Mouse (Mus musculus) layer of hippocampus, postnatal 14 days (tissue): ENCODE measurements around the gene Zfp462. TPM values are rescaled to one million over a fixed set of nuclear protein-coding genes. Genes with fewer than 3 reads are reported as not detected.
"Not testable (repeated sequence)": the region's sequence is repeated elsewhere in the genome, so short reads cannot be mapped to it uniquely, and the experiment has no call there.

Experiments used
- DNase-seq, 2 experiments: peaks; one replicate each; pipeline ENCODE4 v3.0.0; 2021 to 2022; ENCODE audit warnings: low spot score in 2 of 2, mixed read lengths in 1 of 2
- total RNA-seq, 2 experiments: library from RNA; stranded (reverse); gene quantifications; 2 replicates each; pipeline ENCODE4 v1.2.3; 2021

Zfp462 gene
- total RNA-seq, 2 experiments from 2014 or later, result 56.0 to 57.6 TPM

DNA sequence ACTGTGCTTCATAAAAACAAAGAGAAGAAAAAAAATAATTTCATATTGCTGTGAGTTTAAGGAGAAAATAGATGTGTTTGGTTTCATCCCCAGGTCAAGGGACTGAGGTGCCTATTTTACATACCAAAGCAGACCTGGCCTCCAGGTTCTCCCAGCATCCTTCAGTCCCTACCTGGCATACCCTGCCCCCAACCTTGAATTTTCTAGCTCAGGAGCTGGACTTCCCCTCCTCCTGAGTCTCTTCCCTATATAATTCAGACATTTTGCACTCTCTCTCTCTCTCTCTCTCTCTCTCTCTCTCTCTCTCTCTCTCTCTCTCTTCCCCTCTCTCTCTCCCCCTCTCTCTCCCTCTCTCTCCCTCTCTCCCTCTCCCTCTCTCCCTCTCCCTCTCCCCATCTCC is 48.2 kb downstream of the Zfp462 start:
- not testable (repeated sequence) for DNase-seq

DNA sequence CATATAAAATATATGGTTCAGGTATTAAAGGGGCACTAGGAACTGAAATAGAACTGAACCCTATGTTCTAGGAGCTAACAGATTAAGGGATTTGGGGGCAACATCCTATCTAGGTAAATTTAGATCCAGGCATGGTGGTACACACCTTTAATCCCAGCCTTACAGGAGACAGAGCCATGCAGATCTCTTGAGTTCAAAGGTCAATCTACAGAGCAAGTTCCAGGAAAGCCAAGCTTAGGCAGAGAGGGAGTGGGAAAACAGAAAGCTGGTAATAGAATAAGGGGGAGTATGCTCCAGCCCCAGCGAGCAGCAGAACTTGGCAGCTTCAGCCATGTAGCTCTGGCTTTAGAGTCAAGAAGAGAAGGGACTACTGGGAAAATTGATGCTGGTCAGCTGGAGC is 50.4 kb downstream of the Zfp462 start:
- no peak for DNase-seq

DNA sequence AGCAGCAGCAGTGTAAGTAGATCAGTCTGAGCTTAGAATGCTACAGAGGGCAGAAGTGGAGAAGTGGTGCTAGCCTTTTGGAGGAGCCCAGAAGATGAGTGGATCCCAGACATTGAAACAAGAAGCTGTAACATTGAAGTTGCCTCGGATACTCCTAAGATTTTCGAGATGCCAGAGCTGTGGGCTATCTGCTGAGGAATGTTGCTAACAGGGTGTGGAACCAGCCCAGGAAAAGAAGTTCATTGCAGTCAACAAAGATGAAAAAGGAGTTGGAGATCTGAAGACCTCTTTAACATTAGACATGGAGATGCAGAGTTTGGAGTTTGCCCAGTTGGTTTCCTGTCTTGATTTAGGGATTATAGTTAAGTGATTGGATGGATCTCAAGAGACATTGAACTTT is 51.2 kb downstream of the Zfp462 start:
- no peak for DNase-seq

DNA sequence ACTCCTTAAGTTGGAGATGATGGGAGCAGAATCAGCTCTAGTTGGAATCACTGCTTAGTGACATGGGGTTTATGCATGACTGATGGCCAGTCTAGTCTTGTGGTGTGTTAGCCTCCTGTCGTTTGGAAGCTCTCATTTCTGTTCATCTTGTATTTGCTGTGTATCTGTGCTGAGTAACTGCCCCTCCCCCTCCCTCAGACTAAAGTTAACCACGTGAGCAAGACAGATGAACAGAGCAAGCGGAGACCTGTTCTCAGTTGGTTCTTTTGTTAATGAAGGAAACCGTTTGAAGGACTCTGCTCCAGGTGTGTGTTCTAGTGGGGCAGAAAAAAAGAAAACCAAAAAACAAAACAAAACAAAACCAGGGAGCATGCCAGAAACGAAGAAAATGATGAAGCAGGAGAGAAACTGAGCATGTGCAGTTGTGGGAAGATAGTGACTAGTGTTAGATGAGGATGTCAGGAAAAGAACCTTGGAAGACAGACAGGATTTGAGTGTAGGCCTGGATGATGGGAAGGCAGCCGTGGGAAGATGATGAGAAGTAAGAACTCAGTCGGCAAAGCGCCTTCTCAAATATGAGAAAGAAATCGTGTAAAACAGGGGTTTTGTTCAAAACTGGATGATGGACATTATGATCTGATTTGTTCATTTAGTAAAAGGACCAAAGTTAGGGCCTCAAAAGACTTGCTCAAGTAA is 53.4 kb downstream of the Zfp462 start:
- DNase-seq, result no peak

DNA sequence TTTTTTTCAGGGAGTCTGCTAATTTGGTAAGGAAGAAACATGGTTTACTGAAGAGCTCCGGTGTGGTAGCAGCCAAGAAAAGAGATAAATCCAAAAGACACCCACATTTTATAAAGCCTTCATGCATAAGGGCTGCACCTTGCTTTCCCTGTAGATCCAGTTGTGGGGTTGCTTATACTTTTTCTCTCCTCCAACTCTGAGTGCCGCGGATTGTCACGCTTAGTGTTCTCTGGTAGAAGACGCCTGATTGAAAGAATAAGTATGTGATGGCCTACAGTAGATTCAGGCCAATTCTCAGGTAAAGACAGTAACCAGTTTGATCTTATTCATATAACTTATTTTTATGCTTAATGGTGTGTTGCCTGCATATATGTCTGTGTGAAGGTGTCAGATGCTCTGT is 54.7 kb downstream of the Zfp462 start:
- no peak for DNase-seq

DNA sequence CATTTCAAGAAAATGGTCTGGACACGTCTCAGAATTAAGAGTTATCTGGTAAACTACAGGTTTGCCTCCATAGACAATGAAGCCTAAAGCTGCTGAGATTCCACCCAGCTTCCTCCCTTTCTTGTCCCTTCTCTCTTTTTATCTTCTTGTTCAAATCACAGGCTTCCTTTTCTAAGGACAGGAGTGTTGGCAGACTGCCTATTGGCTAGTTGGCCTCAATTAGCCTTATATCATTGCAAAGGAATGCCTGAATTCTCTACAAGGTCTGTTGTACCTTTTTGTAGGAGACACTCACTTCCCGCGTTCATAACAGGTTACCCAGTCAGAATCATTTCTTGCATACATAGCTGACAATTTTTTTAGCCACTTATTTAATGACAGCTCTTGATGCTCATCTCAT is 56.5 kb downstream of the Zfp462 start:
- no peak for DNase-seq

DNA sequence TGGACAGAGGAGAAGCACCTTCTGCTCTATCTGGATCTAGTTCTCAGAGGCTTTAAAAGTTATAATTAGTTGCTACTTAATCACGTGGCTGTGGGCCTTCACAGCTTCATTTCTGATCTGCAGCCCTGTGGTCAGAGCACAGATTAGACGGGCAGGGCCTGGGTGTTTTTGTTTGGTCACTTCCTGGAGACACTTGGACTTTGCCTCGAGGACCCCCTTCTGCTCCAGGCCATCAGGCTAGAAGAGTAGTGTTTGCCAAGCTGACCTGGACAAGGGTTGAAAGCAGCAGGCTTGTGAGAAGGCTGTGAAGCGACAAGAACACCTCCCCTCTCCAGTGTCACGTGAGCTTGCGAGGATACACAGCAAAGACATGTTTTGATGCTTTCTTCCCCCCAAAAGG is 58.3 kb downstream of the Zfp462 start:
- no peak for DNase-seq

DNA sequence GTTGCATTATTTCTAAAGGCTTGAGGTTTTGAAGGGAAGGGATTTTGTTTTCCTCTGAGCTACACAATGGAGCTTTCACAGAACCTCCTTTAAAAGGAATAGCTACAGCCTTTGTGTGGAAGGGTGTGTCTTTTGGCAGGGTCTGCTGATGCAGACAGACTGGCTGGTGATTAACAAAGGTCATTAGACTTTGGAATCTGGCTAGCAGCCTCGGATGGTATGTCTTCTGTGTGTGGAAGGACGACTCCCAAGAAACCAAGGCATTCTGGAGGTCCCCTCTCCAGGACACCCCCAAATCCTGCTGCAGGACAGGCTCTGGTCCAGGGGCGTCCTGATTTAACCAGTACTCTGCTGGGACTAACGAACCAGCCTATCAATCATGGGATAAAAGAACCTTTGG is 60.2 kb downstream of the Zfp462 start:
- no peak for DNase-seq

DNA sequence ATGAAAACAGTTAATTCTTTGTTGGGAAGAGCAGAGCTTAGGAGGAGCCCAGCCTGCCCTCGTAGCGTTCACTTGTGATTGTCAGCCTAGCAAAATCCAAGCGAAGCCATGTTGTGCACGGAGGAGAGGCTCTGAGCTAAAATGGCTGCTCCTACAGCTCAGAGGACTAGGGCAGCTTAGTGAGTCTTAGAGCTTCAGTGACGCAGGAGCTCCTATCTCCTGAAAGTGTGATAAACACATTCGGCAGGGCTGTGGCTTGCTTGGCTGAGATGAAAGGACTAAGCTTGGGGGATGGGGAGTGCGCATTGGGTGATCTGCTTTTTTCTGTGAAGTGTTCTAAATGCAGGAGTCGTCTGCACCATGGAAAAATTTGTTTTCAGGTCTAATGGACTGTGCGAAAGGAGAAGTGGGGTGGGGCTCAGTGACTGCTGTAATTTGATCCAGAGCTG is 60.7 kb downstream of the Zfp462 start:
- DNase-seq, result peak; percentile 42 to 49

DNA sequence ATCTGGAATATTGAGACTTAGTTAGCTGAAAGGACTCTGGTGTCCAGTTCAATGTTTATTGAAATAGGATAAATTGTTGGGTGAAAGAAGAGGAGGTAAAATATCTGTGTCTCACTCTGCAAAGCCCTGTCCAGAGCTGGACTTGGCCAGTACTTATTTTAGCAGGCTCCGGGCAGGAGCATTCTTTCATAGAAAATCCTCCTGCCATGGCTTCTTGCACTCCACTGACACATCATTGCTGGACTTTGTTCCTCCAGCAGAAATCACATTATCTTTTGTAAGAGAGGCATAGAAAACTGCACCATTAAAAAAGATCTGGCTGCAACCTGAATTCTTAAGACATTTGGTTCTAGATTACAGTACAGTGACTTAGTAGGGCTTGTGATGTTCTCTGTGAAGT is 61.2 kb downstream of the Zfp462 start:
- no peak for DNase-seq

DNA sequence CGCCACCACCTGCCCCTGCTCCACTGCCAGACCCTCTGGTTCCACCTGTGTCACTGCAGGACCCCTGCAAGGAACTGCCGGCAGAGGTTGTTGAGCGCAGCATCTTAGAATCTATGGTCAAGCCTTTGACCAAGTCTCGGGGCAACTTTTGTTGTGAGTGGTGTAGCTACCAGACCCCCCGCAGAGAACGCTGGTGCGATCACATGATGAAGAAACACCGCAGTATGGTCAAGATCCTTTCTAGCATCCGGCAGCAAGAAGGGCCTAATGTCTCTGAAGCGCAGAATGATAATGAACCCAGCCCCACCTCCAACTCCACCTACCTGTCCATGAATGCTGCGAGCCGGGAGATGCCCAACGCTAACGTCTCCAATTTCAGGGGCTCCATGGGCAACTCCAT is 63.8 kb downstream of the Zfp462 start:
- DNase-seq, result no peak

DNA sequence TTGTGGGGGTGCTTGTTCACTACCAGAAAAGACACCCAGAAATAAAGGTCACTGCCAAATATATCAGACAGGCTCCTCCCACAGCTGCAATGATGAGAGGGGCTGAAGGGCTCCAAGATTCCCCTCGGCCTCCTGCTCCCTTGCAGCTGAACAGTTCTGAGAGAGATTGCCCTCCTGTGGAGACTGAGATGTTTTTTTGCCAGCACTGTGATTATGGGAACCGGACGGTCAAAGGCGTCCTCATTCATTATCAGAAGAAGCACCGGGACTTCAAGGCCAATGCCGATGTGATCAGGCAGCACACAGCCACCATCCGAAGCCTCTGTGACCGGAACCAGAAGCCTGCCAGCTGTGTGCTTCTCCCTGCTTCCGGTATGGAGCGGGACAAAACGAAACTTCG is 66.5 kb downstream of the Zfp462 start:
- no peak for DNase-seq

DNA sequence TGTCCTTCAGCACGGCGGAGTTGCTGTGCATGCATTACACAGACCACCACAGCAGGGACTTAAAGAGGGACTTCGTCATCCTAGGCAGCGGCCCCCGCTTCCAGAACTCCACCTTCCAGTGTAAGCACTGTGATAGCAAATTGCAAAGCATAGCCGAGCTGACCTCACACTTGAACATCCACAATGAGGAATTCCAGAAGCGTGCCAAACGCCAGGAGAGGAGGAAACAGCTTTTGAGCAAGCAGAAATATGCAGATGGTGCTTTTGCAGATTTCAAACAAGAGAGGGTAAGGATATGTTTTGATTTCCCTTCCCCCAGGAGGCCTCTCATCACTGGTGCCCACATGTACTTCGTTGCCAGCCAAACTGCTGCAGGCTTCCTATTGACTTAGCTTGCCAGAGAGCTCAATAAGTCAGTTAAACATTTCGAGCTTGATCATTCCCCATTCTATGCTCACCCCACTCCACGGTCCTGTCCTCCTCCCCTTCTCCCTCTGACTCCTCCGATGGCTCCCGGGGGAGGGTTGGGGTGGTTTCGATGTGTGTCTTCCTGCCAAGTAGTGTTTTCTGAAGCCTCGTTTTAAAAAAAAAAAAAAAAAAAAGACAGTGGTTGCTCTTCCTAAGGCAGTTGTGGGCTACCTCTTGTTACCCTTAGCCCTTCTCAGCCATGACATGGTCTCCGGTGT is 68.9 kb downstream of the Zfp462 start:
- DNase-seq, result peak; percentile 46 to 64

DNA sequence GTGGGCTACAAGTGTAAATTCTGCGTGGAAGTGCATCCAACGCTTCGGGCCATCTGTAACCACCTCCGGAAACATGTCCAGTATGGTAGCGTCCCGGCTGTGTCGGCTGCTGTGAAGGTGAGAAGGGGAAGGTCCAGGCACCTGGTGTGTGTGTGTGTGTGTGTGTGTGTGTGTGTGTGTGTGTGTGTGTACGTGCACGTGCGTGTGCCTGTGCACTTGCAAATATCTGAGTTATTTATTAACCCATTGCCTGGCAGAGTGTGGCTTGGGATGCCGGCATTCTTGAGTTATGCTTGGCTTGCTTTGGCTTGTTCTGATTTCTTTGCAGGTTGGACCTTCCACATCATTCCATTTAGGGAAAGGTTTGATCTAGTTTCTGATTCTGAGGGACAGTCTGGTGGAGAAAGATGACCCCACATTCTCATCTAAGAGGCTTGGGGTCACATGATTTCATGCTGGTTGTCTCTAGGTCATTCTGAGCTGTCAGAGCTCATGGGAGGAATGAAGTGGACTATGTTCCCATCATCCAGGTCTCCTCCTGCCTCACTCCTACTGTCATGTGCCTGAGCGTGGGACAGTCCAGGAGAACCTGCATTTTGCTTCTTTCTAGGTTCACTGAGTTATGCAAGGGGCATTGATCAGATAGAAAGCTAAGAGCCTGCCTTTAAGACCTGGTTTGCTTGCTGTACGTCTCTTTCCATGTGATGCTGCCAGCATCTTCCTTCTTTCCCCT is 70.0 kb downstream of the Zfp462 start:
- DNase-seq, result no peak

DNA sequence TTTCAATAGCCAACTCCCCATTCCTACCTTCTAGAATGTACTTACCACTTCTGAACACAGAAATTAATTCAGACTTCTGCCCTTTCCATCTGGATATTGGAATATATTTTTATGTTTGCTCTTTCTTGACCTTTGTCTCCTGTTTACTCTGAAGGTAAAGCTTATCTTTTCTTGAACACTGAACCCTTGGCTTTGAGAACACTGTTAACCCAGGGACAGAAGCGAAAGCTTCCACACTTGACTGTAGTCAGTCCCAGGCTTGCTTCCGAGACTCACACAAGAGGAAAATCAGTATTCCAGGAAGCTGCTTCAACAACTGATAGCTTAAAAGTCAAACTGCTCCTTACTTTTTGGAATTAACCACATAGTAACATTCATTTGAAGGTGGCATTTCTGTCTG is 70.7 kb downstream of the Zfp462 start:
- no peak for DNase-seq

DNA sequence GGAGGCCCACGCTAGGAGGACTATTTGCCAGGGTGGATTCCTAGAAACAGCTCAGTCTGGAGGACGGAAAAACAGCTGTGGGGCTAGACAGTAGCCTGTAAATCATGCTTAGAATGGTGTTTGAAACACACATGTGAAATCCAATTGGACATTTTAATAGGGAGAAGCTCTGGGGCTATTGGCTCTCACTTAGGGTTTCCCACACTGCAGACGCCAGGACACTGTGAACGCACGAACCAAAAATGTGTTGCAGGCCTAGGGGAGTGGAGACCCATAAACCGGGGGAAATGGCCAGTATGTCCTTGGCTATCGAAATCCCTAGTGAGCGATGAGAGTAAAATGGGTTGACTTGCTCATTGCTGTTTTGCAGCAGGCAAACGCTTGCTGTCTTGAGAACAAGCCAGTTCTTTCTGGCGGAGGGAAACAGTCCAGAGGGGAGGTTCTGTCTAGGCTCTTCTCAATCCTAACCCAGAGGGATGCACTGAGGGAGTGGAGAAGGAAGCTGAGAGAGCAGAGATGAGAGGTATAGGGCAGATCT is 81.3 kb downstream of the Zfp462 start:
- DNase-seq, result no peak

DNA sequence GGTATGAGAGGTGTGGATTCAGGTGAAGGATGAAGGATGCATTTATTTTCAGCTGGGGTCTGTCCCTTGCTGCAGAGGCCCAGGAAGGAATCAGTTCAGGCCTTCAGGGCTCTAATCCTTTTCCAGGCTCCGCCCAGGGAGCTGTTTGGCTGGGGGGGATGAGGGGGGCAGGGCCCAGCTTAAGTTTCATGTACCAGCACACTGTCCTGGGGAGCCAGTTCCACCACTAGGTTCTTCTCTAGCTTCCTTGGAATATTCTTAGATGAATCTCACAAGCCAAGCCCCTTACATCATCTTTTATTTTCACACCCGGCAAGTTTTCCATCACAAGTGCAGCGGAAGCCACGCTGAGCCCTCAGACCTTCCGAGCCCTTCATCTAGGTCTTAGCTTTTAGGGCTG is 85.6 kb downstream of the Zfp462 start:
- no peak for DNase-seq

DNA sequence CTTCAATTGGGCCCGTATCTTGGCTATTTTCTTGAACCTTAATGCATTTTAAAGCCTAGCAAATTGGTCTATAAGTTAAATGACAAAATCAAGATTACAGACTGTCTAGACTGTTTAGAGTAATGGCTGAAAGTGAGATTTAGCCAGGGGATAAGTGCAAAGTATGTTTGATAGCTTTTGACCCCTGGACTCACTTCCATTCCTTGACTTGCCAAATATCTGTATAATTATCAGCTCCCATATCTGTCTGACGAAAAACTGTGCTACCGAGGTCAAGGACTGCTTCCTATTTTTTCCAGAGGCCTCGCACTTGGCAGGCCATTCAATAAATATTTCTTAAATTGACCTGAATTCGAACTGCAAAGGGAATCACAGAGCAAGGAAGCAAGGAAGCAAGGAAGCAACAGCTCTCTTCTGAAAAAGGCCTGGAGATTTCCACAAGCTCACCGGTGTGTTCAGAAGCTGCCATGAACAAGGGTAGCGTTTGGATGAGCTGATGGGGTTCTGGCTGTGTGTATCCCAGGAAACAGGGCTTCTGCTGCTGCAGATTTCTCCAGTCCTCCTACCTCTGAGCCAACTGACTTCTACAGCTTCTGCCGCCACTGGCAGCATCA is 87.6 kb downstream of the Zfp462 start:
- DNase-seq, result no peak

DNA sequence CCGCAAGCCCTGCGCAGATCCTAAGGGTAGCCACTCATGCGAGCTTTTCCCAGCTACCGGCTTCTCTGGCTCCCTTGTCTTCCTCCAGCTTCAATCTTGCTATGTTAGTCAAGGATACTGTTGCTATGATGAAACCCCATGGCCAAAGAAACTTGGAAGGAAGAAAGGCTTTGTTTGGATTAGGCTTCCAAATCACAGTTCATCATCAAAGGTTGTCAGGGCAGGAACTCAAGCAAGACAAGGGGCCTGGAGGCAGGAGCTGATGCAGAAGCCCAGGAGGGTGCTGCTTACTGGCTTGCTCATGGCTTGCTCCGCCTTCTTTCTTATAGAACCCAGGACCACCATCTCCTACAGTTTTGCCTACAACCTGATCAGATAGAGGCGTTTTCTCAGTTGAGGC is 88.6 kb downstream of the Zfp462 start:
- DNase-seq, result no peak

DNA sequence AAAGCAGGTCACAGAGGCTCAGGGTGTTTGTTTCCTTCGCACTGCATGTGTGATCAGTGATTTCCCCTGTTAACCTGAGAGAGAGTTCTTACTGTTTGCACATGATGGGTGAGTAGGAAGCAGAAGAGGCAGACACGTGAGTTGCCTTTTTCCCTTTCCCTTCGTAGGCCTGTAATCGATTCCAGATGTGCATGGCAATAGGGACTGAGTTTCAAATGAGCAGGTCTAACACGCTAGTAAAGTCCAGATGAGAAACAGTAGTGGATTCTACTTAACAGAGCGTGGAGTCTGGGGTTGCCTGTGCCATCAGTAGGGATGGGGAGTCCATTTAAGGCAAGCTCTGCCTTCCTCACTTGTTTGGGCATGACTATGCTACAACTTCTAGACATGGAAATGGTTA is 93.3 kb downstream of the Zfp462 start:
- no peak for DNase-seq

DNA sequence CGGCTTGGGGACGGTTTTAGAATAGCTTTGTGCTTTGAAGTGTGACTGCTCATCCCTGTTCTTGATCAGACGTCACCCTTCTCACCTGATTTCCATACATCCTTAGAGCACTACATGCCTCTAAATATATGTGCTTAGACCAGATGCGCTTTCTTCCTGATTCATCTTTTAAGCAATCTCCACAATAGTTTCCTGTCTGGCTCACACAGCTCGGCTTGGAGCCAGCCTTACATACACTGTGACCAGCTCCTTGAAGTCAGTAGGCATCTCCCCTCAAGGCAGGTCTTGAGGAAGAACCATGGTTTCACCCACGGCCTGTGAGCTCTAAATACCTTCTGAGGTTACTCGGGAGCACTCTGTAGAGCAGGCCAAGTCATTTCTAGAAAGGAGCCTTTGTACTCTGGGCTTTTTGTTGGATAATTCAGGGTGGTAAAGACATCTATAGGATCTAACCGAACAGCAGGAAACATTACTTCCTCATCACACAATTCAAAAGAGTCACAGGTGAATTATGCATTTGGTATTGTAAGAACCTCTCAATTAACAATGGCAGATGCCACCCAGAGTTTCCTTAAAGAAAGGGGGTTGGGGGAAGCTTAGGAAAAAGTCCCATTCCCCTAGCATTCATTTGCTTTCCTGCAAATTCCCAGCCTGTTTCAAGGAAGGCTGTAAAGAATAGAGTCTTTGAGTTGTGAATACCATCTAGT is 95.6 kb downstream of the Zfp462 start:
- no peak for DNase-seq
